Mouse (Mus musculus) C2C12 (cell line): ENCODE measurements around the gene Pxdc1. TPM values are rescaled to one million over a fixed set of nuclear protein-coding genes. Genes with fewer than 3 reads are reported as not detected.

Experiments
- H3K27me3 ChIP-seq: one replicate; pipeline ENCODE4 v1.6.1; 2011; ENCODE audit not compliant: control insufficient read depth, insufficient read depth, insufficient read length
- H3K36me3 ChIP-seq: one replicate; pipeline ENCODE4 v1.6.1; 2011; ENCODE audit not compliant: control insufficient read depth, insufficient read depth
- H3K4me3 ChIP-seq: one replicate; pipeline ENCODE4 v1.5.1; 2011; ENCODE audit warnings: mild to moderate bottlenecking, control low read depth; ENCODE audit not compliant: poor library complexity, insufficient read depth, severe bottlenecking
- H3K79me2 ChIP-seq: one replicate; pipeline ENCODE4 v1.6.1; 2011; ENCODE audit not compliant: control insufficient read depth, insufficient read depth
- H3K79me3 ChIP-seq: one replicate; pipeline ENCODE4 v1.6.1; 2011; ENCODE audit warnings: low read depth, control low read depth
- H3ac ChIP-seq: one replicate; pipeline ENCODE3; 2011; ENCODE audit warnings: low read depth; ENCODE audit not compliant: control insufficient read depth, insufficient read length
- CEBPB ChIP-seq: IDR thresholded peaks from one replicate; pipeline ENCODE4 v1.6.1; 2011; ENCODE audit warnings: low read depth, mild to moderate bottlenecking, control low read depth, moderate library complexity
- CTCF ChIP-seq: IDR thresholded peaks from one replicate; pipeline ENCODE4 v1.5.1; 2011; ENCODE audit not compliant: control insufficient read depth, insufficient read depth, insufficient read length
- FOSL1 ChIP-seq: IDR thresholded peaks from one replicate; pipeline ENCODE4 v1.8.0; 2011; ENCODE audit warnings: mild to moderate bottlenecking, low read length; ENCODE audit not compliant: poor library complexity, insufficient read depth, severe bottlenecking
- MAX ChIP-seq: IDR thresholded peaks from one replicate; pipeline ENCODE4 v1.6.1; 2011; ENCODE audit warnings: mild to moderate bottlenecking, control low read depth
- MYOD1 ChIP-seq: IDR thresholded peaks from one replicate; pipeline ENCODE4 v1.6.1; 2011; ENCODE audit warnings: low read depth; ENCODE audit not compliant: control insufficient read depth, insufficient read length
- MYOG ChIP-seq: IDR thresholded peaks from one replicate; pipeline ENCODE4 v1.6.1; 2011; ENCODE audit not compliant: control insufficient read depth, insufficient read length; ENCODE audit errors: extremely low read depth
- USF1 ChIP-seq: IDR thresholded peaks from one replicate; pipeline ENCODE4 v1.6.1; 2011; ENCODE audit warnings: low read depth, mild to moderate bottlenecking, control low read depth, moderate library complexity
- polyA plus RNA-seq: library from polyadenylated mRNA; unstranded; fragments of >200 nt; fragmentation: generic; extraction: Trizol; gene quantifications from one replicate; pipeline ENCODE4 v1.2.1, GENCODE M21; 2012; ENCODE audit warnings: missing spikeins

The Pxdc1 gene
- polyA plus RNA-seq, 1 experiment = 29.7 TPM

- Histone ChIP-seq H3K79me3 (no peaks in the 10 kb centered on the region), H3K79me2 (no peaks in the 10 kb centered on the region), H3ac (no peak overlapping the region), H3K27me3 (no peaks in the 10 kb centered on the region), H3K36me3 (no peaks in the 10 kb centered on the region), H3K4me3 (no peak overlapping the region)
- no peak for TF ChIP-seq USF1
- TF ChIP-seq CTCF = no peak
- TF ChIP-seq MAX = no peak
- TF ChIP-seq MYOG = no peak
- TF ChIP-seq FOSL1 = no peak
- TF ChIP-seq CEBPB = no peak
- no peak for TF ChIP-seq MYOD1
Observed at GRCm38 (mm10) chr13:34669919-34670865, 16.9 kb upstream of the Pxdc1 start.

DNA sequence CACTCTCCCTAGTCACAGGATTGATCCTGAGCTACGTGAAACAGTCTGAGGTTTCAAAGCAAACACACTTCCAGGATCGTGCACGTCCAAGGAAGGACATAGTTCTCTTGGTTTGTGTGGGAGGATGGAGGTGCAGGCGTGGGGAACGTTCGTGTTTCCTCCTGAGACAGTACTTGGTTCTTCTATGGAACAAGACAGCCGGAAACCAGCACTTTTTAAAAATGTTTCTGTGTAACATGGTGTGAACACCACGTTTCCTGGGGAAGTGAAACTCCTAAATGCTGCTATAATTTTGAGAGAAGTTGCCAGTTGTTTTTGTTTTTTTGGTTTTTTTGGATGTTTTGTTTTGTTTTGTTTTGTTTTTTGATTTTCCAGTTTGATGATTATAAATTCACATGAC is 13.9 kb upstream of the Pxdc1 start:
- Histone ChIP-seq H3K36me3 (no peaks in the 10 kb centered on the region), H3K4me3 (no peak overlapping the region), H3K79me2 (no peaks in the 10 kb centered on the region), H3K27me3 (no peaks in the 10 kb centered on the region), H3K79me3 (no peaks in the 10 kb centered on the region), H3ac (no peak overlapping the region)
- no peak for TF ChIP-seq USF1
- TF ChIP-seq MYOD1 = no peak

GRCm38 (mm10) chr13:34665074-34665473 is 11.8 kb upstream of the Pxdc1 start:
- TF ChIP-seq MYOD1 (no peak), CEBPB (no peak), FOSL1 (no peak)
- Histone ChIP-seq H3K36me3 (no peaks in the 10 kb centered on the region), H3K4me3 (no peak overlapping the region), H3K79me2 (no peaks in the 10 kb centered on the region), H3ac (no peak overlapping the region), H3K27me3 (no peaks in the 10 kb centered on the region), H3K79me3 (no peaks in the 10 kb centered on the region)

- Histone ChIP-seq H3K27me3 (no peaks in the 10 kb centered on the region), H3K79me3 (no peaks in the 10 kb centered on the region), H3K36me3 (no peaks in the 10 kb centered on the region), H3K79me2 (no peaks in the 10 kb centered on the region), H3ac (no peak overlapping the region), H3K4me3 (no peak overlapping the region)
- TF ChIP-seq MAX = no peak
- no peak for TF ChIP-seq USF1
- no peak for TF ChIP-seq CTCF
- TF ChIP-seq CEBPB = no peak
- TF ChIP-seq MYOD1 = no peak
Observed at GRCm38 (mm10) chr13:34663762-34664161, 10.5 kb upstream of the Pxdc1 start.

GRCm38 (mm10) chr13:34659507-34659906 is 6.2 kb upstream of the Pxdc1 start:
- no peaks in the 10 kb centered on the region for H3K79me3 ChIP-seq
- H3K4me3 ChIP-seq = no peak overlapping the region
- TF ChIP-seq MYOD1 = peak; percentile 8
- no peak for TF ChIP-seq MYOG
- no peaks in the 10 kb centered on the region for H3K27me3 ChIP-seq
- H3K79me2 ChIP-seq = no peaks in the 10 kb centered on the region
- no peaks in the 10 kb centered on the region for H3K36me3 ChIP-seq
- H3ac ChIP-seq = no peak overlapping the region

DNA sequence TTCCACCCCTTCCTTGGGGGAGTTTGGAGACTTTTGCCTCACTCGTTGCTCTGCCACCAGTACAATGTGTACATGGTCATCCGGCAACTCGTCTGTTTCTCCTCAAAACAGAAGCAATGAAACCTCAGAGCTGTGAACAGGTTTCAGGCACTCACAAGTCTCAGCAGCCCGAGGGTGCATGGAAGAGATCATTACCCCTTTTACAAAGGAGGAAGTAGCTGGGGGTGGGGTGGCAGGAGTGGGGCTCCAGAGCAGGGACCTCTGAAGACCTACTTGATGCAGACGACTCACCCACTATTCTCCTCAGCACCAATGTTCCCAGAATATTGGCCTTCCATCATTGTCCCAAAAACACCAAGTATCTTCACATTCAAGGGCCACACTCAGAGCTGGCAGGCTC is 3.1 kb upstream of the Pxdc1 start:
- Histone ChIP-seq H3K36me3 (no peaks in the 10 kb centered on the region), H3K4me3 (no peak overlapping the region), H3ac (no peak overlapping the region), H3K79me2 (peaks cover 11% of the 10 kb centered on the region), H3K79me3 (peaks cover 8% of the 10 kb centered on the region), H3K27me3 (no peaks in the 10 kb centered on the region)
- TF ChIP-seq MYOD1 = no peak
- TF ChIP-seq MYOG = no peak
- no peak for TF ChIP-seq USF1
- TF ChIP-seq CTCF = no peak
- TF ChIP-seq CEBPB = no peak
- no peak for TF ChIP-seq FOSL1
- no peak for TF ChIP-seq MAX
